Mouse (Mus musculus) spleen, adult 2 months (tissue): ENCODE results near the gene Rbpjl. TPM values are rescaled to one million over a fixed set of nuclear protein-coding genes. Genes with fewer than 3 reads are reported as not detected.

Experiments
- DNase-seq, 2 experiments: peaks; one replicate each; pipeline versions ENCODE4 v3.0.0 to v3.0.0-alpha.2; 2012 to 2021; ENCODE audit warnings: low spot score in 2 of 2, low read depth in 1 of 2
- H3K27ac ChIP-seq: fragments of 200-500 bp; 2 replicates; pipeline ENCODE4 v1.5.1; 2012; ENCODE audit warnings: low read length, inconsistent platforms; ENCODE audit not compliant: insufficient read depth
- H3K27me3 ChIP-seq: fragments of 200-500 bp; 2 replicates; pipeline ENCODE4 v1.6.1; 2012; ENCODE audit warnings: mild to moderate bottlenecking, moderate library complexity, low read length, inconsistent platforms; ENCODE audit not compliant: control insufficient read depth, insufficient read depth
- H3K36me3 ChIP-seq: fragments of 200-500 bp; 2 replicates; pipeline ENCODE4 v1.6.1; 2012; ENCODE audit warnings: mild to moderate bottlenecking, low read length, inconsistent platforms; ENCODE audit not compliant: control insufficient read depth, insufficient read depth
- H3K4me1 ChIP-seq: fragments of 200-500 bp; 2 replicates; pipeline ENCODE4 v1.6.1; 2011; ENCODE audit warnings: inconsistent platforms; ENCODE audit not compliant: control insufficient read depth, insufficient read depth, insufficient read length
- H3K4me3 ChIP-seq: fragments of 200-500 bp; 2 replicates; pipeline ENCODE4 v1.5.1; 2011; ENCODE audit warnings: mild to moderate bottlenecking, inconsistent platforms; ENCODE audit not compliant: insufficient read depth, insufficient read length; ENCODE audit errors: extremely low read depth
- CTCF ChIP-seq: fragments of 200-500 bp; IDR thresholded peaks from 2 replicates; pipeline ENCODE4 v1.5.1; 2011; ENCODE audit warnings: mild to moderate bottlenecking, inconsistent platforms; ENCODE audit not compliant: insufficient read depth, insufficient read length, insufficient replicate concordance; ENCODE audit errors: extremely low read depth
- POLR2A ChIP-seq: fragments of 200-500 bp; IDR thresholded peaks from 2 replicates; pipeline ENCODE4 v1.6.1; 2011; ENCODE audit warnings: low read depth, low read length, inconsistent platforms
- WGBS: fragments of 180-500 bp; shearing (Covaris S2); methylation state at CpG from one replicate; pipeline ENCODE4 v1.1.7; 2018; 5-methylcytosine and 5-hydroxymethylcytosine counted together
- polyA plus RNA-seq: library from polyadenylated mRNA; depleted of rRNA; stranded (reverse); fragments of >200 nt; gene quantifications from 2 replicates; pipeline ENCODE4 v1.2.3, GENCODE M21; 2012

The Rbpjl gene
- polyA plus RNA-seq, 1 experiment = 19.0 TPM

- Histone ChIP-seq H3K4me1 (no peaks in the 10 kb centered on the region; the same call in 1 of the 2 replicates), H3K27ac (no peak overlapping the region), H3K4me3 (no peak overlapping the region), H3K36me3 (no peaks in the 10 kb centered on the region), H3K27me3 (peaks cover 15% of the 10 kb centered on the region)
- 48% methylated on average over 5 of the region's 5 CpGs for WGBS
- TF ChIP-seq POLR2A (no peak), CTCF (no peak)
- DNase-seq = no peak
Measured at GRCm38 (mm10) chr2:164405519-164405918, 2.6 kb downstream of the Rbpjl start.

GRCm38 (mm10) chr2:164407708-164408107, 4.8 kb downstream of the Rbpjl start:
- Histone ChIP-seq H3K27ac (no peak overlapping the region), H3K4me1 (no peaks in the 10 kb centered on the region; the same call in 1 of the 2 replicates), H3K27me3 (peaks cover 12% of the 10 kb centered on the region), H3K36me3 (no peaks in the 10 kb centered on the region), H3K4me3 (no peak overlapping the region)
- 1% methylated on average over 22 of the region's 22 CpGs for WGBS
- TF ChIP-seq CTCF (peak; percentile 93), POLR2A (no peak)
- DNase-seq = peak in 1 of 2 experiments; percentile 54

- Histone ChIP-seq H3K36me3 (no peaks in the 10 kb centered on the region), H3K4me1 (peaks cover 17% of the 10 kb centered on the region), H3K27me3 (no peaks in the 10 kb centered on the region), H3K4me3 (peak overlapping the region; percentile 43; the same call in 1 of the 2 replicates), H3K27ac (peak overlapping the region; percentile 59)
- no peak for DNase-seq
- TF ChIP-seq CTCF = no peak
- TF ChIP-seq POLR2A = no peak
- WGBS = 45% methylated on average over 28 of the region's 28 CpGs
Measured at GRCm38 (mm10) chr2:164414167-164414566, 11.2 kb downstream of the Rbpjl start.

GRCm38 (mm10) chr2:164414581-164414980, 11.6 kb downstream of the Rbpjl start:
- TF ChIP-seq CTCF (no peak), POLR2A (no peak)
- 49% methylated on average over 10 of the region's 10 CpGs for WGBS
- peak overlapping the region; percentile 43; the same call in 1 of the 2 replicates for H3K4me3 ChIP-seq
- DNase-seq = peak in 1 of 2 experiments; percentile 39
- peak overlapping the region; percentile 59 for H3K27ac ChIP-seq
- no peaks in the 10 kb centered on the region for H3K27me3 ChIP-seq
- peaks cover 17% of the 10 kb centered on the region for H3K4me1 ChIP-seq
- no peaks in the 10 kb centered on the region for H3K36me3 ChIP-seq

- Histone ChIP-seq H3K4me1 (peaks cover 26% of the 10 kb centered on the region), H3K36me3 (no peaks in the 10 kb centered on the region), H3K27ac (no peak overlapping the region), H3K27me3 (no peaks in the 10 kb centered on the region), H3K4me3 (no peak overlapping the region)
- DNase-seq = no peak
- 2% methylated on average over 2 of the region's 2 CpGs for WGBS
- TF ChIP-seq CTCF = peak; percentile 39; the same call in 1 of the 2 replicates
- TF ChIP-seq POLR2A = no peak
Measured at GRCm38 (mm10) chr2:164417198-164417597, 14.3 kb downstream of the Rbpjl start.

- Histone ChIP-seq H3K4me1 (peaks cover 30% of the 10 kb centered on the region), H3K27ac (peak overlapping the region; percentile 2; the same call in 1 of the 2 replicates), H3K36me3 (no peaks in the 10 kb centered on the region), H3K27me3 (no peaks in the 10 kb centered on the region), H3K4me3 (no peak overlapping the region)
- WGBS = 20% methylated on average over 3 of the region's 3 CpGs
- no peak for TF ChIP-seq CTCF
- no peak for TF ChIP-seq POLR2A
- DNase-seq = no peak
Measured at GRCm38 (mm10) chr2:164418308-164418875, 15.5 kb downstream of the Rbpjl start.

- no peak for TF ChIP-seq POLR2A
- no peak for TF ChIP-seq CTCF
- Histone ChIP-seq H3K27me3 (no peaks in the 10 kb centered on the region), H3K4me1 (peaks cover 30% of the 10 kb centered on the region; the same call in 1 of the 2 replicates), H3K36me3 (peaks cover 2% of the 10 kb centered on the region; the same call in 1 of the 2 replicates), H3K27ac (no peak overlapping the region), H3K4me3 (no peak overlapping the region)
- no peak for DNase-seq
- WGBS = 50% methylated on average over 3 of the region's 3 CpGs
Measured at GRCm38 (mm10) chr2:164419489-164419888, 16.5 kb downstream of the Rbpjl start.
